Mouse (Mus musculus) adrenal gland, postnatal 36 days (tissue): Measurements from ENCODE around the gene Cenpt. TPM values are rescaled to one million over a fixed set of nuclear protein-coding genes. Genes with fewer than 3 reads are reported as not detected.

Experiments
- DNase-seq, 2 experiments: peaks; one replicate each; pipeline ENCODE4 v3.0.0; 2021; ENCODE audit warnings: mixed read lengths in 1 of 2
- long read RNA-seq, 2 experiments: library from polyadenylated mRNA; stranded (forward); transcript quantifications; one replicate each; pipeline ENCODE4 v2.0.0; 2021; ENCODE audit warnings: borderline sequencing depth in 2 of 2
- total RNA-seq, 2 experiments: library from RNA; stranded (reverse); gene quantifications; 2 replicates each; pipeline ENCODE4 v1.2.3; 2021

Cenpt gene
- 1 to 10 TPM; 4.3 to 9.6 TPM for total RNA-seq
- long read RNA-seq, experiment 1, partial matches to known transcripts = 1 of 10 reads
- long read RNA-seq, experiment 1, other reads (novel, unspliced or antisense) = 5 of 10 reads
- long read RNA-seq, experiment 2, transcript Cenpt-201 (13 exons, 1,814 nt) = major isoform, 5 of 5 reads
- long read RNA-seq, experiment 2, partial matches to known transcripts = 0 of 5 reads
- long read RNA-seq, experiment 2, other reads (novel, unspliced or antisense) = 0 of 5 reads

DNA sequence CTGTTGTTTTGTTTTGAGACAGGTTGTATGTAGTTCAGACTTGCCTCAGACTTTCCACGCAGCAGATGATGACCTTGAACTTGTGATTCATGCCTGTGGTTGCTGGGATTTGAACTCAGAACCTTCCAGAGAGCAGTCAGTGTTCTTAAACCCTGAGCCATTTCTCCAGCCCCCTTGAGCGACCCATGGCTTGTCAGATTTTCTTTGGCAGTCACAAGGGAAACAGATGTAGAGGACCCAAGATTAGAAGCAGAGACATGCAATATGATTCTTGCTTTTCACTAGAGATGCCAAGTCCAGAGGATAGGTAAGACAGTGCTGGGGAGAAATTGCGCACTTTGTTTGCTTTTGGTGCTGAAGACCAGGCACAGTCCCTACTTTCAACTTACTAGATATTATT is at the start of gene Cenpt:
Cenpt (minus strand) TSS at position 101 of the 400 bp plus-strand sequence.
- no peak for DNase-seq

DNA sequence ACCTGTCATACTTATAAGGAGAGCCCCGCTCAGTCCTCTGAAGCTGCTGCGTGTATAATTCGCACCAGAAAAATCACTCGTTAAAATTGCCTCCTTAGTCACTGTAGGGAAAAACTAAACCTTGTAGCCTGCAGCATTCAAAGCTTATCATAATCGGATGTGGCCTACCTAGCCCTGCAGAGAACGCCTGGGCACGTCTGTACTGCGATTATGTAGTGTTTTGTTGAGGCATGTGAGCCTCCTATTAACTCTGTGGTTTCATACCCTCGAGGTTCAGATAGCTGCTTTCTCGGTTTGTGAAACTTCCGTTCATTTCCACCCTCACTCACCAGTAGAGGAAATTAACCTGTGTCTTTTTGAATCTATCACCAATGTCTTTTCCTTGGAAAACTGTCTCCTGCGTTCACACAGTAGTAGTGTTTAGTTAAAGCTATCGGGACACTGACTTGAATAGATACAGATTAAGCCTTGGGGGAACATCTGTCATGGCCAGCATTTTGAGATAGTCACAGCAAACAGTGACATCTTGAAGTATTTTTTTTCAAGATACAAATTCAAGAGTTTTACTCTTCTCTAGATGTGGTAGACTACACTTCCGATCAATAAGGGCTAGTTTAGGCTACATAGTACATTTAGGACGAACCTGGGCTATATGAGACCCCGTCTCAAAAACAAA is 48.0 kb upstream of the Cenpt start:
- DNase-seq = no peak

DNA sequence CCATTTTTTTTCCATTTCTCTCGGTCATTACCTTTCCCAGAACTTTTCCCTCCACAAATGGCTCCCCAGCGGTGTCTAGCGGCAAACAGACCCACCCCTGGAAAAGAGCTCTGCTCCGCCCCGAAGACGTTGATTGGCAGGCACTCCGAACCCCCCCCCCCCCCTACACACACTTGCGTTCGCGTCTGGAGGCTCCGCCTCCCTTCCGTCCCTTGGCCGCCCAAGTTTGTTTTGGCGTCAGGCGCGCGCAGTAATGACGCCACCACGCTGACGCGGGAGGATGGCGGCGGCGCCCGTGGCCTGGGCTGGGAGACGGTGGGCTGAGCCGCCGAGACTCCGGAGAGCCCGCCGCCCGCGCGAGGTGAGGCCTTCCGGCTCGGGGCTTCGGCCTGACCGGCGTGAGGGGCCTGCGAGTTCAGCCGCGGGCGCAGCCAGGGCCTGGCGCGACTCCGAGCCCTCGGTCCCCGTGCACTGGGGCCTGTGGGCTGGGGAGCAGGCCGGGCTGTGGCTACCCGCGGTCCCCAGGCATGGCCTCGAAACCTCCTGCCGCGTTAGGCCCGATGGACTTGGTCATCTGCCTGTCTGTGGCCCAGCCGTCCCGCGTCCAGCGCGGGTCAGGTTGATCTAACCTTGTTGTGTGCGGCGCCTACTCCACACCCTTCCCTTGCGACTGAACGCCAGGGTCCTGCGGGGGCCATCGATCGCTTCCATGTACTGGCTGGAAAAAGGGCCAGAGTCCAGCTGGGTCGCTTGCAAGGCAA is 47.3 kb upstream of the Cenpt start, which contains the start of gene Pskh1:
Pskh1 (plus strand) TSS at position 262 of the 761 bp plus-strand sequence.
- DNase-seq = peak; percentile 94

DNA sequence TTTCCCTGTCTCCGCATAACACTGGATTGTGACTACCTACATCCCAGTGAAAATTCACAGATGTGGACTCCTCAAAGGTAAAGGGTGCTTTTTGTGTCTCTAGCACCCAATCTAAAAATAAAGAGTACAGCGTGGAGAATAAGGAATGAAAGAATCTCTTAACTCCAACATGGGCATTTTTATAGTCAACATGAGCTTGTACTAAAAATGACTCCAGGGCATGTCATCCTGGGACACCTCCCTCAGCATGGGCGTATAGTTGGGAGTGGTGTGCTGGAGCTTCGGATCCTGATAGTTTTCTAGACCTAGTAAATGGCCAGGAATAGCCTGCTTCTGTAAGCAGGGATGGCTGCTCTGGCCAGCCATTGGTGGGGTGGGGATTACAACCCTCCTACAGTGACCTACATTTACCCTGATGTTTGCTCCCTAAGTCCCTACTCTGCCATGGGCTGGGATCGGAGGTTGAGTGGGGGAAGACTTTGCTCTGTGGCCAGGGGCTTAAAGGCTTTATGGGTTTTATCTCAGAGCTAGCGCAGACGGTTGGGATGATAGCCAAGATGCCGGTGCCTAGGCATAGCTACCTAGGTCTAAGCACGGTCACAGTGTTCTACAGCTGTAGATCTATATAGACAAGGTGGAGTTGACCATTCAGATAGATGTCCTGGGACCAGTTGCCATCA is 44.9 kb upstream of the Cenpt start:
- DNase-seq = no peak

DNA sequence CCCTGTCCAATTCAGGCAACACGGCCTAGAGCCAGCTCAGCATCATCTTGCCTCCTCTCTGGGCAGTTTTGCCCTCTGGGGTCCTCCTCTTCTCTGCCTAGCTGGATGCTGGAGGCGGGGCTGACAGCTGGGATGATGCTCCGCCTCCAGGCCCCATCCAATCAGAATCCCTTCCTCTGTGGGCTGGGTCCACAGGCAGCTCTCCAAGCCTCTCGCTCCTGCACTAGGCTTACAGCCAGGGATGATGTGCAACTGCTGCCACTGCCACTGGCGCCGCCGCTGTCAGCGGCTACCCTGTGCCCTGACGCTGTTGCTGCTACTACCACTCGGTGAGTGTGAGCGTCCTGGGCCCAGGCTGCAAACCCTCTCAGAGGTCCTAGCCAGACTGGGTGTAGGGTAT is 40.3 kb upstream of the Cenpt start, which contains the start of gene Nrn1l:
Nrn1l (plus strand) TSS at position 229 of the 400 bp plus-strand sequence.
- DNase-seq = peak; percentile 77 to 83

DNA sequence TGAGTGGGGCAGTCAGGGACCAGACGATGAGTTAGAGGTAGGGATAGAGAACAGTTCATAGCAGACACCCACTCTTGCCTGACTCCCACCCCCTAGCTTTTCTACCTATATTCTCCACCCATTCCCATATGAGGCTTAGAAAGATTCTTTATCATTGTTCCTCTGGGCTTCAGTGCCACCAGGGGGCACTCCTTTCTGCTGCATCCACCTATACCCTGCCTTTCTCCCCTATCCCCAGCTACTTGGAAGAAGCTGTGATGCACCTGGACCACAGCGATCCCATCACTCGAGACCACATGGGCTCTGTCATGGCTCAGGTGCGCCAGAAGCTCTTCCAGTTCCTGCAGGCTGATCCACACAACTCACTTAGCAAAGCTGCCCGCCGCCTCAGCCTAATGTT is 39.4 kb upstream of the Cenpt start:
- peak; percentile 21 to 45 for DNase-seq

DNA sequence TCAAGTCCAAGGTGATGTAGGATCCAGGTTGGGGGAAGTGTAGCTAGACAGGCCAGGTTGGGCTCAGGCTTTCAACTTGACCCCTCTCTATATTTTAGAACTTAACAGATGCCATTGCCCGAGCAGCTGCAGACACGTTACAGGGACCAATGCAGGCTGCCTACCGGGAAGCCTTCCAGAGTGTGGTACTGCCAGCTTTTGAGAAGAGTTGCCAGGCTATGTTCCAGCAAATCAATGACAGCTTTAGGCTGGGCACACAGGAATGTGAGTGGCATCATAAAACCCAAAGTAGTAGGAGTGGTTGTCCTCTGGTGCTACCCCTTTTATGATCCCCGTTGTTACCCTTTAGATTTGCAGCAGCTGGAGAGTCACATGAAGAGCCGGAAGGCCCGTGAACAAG is 37.8 kb upstream of the Cenpt start:
- DNase-seq = no peak

DNA sequence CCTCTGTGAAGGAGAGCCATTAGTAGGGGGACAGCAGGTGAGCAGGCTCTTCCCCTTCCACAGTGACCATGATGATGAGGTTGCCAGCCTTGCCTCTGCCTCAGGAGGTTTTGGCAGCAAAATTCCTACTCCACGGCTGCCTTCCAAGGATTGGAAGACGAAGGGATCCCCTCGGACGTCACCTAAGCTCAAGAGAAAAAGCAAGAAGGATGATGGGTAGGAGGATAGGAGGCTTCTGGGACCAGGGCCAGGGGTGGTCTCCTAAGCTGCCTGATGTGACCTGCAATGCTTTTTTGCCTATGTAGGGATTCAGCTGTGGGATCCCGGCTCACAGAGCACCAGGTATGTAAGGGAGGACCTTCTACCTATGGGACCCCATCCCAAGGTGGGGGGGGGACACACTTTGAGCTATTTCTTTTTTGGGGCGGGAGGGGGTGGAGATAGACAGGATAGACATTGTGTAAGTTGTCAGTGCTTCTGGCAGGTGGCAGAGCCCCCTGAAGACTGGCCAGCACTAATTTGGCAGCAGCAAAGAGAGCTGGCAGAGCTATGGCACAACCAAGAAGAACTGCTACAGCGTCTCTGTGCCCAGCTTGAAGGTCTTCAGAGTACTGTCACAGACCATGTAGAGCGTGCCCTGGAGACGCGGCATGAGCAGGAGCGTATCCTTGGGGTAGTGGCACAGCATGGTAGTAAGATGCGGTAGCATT is 36.8 kb upstream of the Cenpt start:
- no peak for DNase-seq

DNA sequence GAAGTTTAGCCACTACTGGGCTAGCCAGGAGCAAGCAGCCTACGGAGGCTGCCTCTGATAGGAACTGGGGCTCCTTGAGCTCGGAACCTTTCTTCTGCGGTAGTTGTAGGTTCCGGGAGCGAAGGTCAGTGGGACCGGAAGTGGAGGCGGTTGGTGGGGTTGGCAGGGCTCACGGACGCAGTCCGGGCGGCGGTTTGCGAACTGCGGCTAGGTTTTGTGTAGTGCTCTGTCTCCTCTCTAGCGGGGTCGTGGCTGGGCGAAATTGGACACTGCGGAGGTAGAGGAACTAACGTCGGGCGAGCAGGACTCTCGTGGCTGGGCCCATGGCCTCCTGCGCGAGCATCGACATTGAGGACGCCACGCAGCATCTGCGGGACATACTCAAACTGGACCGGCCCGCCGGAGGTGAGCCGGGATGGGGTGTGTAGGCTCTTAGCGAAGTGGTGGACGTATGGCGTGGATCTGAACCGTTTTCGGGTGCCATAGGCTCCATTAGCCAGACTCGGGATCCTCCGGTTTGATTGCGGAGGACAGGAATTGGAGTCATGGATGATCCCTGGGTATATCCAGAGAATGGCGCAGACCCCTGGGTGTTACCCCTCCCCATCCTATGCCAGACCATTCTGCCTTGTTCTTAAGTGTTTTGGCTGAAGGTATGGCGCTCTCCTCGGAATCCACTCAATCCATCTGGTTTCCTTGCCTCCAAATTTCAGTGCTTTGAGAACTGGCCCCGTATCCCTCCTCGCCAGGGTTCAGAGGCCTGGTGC is 27.9 kb upstream of the Cenpt start, which contains the start of gene Edc4:
Edc4 (plus strand) TSS at position 128 of the 767 bp plus-strand sequence.
- peak; percentile 85 to 88 for DNase-seq

DNA sequence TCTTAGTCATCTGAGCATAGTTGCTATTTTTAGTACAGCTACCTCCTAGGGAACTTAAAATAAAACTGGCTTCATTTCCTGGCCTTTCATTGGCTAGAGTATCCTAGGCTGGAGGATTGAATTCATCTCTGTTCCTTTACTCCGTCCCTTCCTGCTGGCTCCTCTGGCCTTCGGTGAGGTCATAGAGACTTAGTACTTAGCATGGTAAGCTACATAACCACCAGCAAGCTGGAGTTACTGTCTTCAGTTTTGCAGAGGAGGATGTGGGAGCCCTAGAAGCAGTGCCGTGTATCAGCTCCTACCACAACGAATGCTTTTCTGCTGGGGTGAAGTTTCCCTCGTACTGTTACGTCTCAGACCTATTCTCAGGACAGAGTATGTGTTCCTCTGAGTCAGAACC is 21.2 kb upstream of the Cenpt start:
- no peak for DNase-seq

DNA sequence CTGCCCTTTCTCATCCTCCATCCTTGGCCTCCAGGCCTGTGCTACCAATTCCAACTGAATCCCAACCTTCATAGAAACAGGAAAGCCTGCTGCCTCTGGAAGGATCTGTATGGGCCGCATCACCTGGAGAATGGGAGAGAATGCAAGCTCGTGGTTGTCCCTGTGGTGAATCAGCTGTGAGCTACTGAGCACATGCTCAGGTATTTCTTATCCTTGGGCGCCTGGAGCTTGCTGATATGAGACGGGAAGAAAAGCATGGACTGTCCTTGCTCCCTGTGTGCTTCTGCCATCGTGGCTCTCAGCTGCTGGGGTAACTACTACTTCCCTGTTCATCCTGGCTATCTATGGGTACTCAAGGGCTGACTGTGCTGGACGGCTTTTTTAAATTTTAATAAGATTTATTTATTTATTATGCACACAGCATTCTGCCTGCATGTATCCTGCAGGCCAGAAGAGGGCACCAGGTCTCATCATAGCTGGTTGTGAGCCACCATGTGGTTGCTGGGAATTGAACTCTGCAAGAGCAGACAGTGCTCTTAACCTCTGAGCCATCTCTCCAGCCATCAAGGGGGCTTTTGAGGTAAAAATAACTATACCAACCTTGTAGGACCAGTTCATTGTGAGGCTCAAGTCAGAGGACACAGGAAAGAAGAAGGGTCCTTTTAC is 13.4 kb upstream of the Cenpt start:
- no peak for DNase-seq

DNA sequence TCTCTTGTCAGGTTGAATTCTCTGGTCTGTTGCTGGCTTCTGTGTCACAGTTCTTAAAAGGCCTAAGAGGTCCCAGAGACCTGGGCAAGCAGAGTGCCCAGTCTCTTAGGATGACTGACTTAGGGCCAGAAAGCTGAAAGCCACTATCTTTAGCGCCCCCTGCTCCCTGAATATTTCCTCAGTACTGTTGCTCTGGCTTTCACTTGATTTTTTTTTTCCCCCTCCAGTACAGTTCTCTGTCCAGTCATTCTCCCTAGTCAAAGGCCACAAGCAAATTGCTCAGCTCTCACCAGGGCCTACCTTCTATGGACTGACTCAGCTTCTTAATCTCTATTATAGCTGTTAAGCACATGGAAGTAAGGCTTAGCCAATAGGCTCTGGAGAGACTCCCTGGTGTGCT is 8.9 kb upstream of the Cenpt start:
- DNase-seq = peak in 1 of 2 experiments; percentile 44

DNA sequence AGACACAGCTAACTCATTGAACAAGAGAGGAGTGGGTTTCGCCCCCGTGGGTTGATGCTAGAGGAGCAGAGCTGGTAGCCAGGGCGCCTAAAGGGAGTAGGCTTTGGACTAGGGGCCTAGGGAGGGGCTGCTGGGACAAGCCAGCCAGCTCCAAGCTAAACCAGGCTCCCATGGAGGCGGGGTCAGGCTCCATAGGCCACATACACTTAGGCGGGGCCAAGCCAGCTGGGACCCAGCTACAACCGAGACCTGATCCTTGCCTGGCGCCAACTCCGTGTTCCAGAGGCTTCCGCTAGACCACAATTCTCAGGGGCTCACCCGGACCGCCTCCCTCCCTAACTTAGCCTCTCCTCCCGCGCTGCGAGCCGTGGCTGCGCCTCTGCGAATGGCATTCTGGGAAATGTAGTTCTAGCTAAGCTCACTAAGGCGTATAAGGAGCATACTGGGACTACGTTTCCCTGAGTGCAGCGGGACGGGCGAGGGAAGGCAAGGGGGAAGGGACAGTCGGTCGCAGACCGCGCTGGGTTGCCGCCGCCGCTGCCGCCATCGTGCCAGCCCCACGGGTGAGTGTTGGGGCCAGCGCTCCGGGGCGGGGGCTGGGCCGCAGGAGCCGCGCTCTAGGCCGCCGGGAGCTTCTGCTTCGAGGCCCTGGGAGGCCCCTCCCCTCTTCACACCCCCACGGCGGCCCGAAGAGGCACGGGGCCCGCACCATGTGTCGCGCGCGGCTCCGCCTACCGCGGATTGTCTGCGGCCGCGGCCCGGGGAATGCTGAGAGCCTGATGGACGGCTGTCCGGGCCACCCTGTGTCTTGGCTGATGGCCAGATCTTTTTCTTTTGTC is 7.3 kb upstream of the Cenpt start, which contains the start of gene Nutf2:
Nutf2 (plus strand) TSS at position 438 of the 839 bp plus-strand sequence.
- DNase-seq = peak; percentile 95 to 96

DNA sequence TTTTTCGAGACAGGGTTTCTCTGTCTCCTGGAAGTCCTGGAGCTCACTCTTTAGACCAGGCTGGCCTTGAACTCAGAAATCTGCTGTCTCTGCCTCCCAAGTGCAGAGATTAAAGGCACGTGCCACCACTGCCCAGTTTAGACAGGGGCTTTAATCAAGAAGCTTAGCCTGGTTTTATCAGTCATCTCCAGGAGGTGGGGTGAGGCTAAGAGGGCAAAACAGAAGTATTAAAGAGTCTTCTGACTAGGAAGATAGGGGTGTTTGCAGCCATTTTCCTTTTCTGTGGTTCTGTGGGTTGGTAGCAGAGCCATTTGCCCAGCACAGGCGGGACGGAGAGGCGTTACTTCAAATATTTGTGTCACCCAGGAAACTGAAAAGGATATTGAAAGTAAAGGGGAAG is 6.2 kb upstream of the Cenpt start:
- DNase-seq = no peak

DNA sequence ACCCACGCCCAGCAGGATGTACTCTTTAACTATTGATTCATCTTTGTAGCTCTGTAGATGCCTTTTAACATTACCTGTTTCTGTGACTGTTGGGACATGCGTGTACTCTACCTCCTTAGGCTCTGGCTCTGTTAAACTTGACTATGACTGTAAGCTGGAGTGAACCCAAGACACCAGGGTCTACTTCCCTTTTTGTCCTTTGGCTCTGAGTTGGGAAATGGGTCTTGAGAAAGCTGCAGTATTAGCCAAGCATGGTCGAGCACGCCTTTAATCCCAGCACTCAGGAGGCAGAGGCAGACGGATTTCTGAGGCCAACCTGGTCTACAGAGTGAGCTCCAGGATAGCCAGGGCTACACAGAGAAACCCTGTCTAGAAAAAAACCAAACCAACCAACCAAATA is 5.4 kb upstream of the Cenpt start:
- no peak for DNase-seq

DNA sequence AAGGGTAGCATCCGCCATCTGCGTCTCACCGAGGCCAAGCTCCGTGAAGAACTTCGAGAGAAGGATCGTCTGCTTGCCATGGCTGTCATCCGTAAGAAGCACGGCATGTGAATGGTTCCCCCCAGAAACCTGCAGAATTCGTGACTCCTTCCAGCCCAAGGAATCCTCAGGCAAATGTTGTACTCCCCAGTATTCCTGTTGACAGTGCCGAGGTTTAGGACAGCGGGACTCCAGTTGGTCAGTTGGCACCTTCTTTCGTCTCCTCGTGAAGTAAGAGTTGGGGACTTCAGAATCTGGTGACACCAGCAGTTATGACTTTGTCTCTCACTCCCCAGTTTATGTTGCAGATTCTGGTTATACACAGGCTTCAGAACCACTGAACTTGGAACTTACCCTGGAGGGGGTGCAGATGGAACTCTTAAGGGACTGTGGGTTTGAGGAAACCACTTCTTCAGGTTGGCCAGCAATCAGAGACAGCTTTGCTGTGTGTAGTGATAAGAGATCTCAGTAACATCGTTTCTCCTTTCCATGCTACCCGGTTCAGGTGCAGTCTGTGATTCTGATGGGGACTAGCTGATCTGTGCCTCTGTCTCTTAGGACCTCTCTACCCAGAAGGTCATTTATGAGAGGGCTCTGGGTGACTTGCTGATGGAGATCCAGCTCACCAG is 3.2 kb upstream of the Cenpt start:
- DNase-seq = no peak

DNA sequence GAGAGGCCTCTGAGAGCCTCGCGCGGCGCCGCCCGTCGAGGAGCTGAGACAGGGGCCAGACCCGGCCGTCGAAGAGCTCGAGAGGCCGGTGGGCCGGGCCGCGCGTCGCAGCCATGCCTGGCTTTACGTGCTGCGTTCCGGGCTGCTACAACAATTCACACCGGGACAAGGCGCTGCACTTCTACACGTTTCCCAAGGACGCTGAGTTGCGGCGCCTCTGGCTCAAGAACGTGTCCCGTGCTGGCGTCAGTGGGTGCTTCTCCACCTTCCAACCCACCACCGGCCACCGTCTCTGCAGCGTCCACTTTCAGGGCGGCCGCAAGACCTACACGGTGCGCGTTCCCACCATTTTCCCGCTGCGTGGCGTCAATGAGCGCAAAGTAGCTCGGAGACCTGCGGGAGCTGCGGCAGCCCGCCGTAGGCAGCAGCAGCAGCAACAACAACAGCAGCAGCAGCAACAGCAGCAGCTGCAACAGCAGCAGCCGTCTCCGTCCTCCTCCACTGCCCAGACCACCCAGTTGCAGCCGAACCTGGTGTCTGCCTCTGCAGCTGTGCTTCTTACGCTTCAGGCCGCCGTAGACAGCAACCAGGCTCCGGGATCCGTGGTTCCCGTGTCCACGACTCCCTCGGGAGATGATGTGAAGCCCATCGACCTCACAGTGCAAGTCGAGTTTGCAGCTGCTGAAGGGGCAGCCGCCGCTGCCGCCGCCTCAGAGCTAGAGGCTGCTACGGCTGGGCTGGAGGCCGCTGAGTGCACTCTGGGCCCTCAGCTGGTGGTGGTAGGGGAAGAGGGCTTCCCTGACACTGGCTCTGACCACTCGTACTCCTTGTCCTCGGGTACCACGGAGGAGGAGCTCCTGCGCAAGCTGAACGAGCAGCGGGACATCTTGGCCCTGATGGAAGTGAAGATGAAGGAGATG is 2.4 kb upstream of the Cenpt start:
- peak; percentile 64 to 71 for DNase-seq
